Mouse (Mus musculus) heart, adult 8-10 months (tissue): ENCODE results near the gene Gid4. TPM values are rescaled to one million over a fixed set of nuclear protein-coding genes. Genes with fewer than 3 reads are reported as not detected.

ENCODE experiments used
- DNase-seq: peaks from one replicate; pipeline ENCODE4 v3.0.0; 2022; ENCODE audit warnings: low spot score
- total RNA-seq, 4 experiments: library from RNA; stranded (reverse); gene quantifications; 2 replicates each; pipeline ENCODE4 v1.2.4; 2022

Gene Gid4
- total RNA-seq, result 10 to 100 TPM; 46.3 to 52.1 (median 49.5) TPM

GRCm38 (mm10) chr11:60416963-60417716, at the start of gene Gid4:
Gid4 (plus strand) TSS chr11:60417145.
- peak; percentile 98 for DNase-seq

DNA sequence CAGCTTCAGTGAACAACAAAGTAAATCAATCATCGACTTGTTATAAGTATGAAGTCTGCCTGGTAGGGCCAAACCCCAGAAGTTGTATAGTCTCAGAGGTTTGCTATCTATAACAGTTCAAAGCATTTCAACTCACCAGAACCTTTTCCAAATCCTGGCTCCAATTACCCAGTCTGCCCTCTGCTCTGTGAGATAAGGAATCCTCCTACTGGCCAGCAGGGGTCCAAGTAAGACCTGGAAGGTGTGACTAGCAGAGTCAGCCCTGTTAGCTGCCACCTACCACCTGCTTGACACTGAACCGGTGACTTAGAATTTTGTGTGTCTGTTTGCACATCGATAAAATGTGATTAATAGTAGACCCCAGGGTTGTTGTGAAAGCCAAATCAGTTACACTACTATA, 49.7 kb upstream of the Gid4 start:
- DNase-seq, result no peak

DNA sequence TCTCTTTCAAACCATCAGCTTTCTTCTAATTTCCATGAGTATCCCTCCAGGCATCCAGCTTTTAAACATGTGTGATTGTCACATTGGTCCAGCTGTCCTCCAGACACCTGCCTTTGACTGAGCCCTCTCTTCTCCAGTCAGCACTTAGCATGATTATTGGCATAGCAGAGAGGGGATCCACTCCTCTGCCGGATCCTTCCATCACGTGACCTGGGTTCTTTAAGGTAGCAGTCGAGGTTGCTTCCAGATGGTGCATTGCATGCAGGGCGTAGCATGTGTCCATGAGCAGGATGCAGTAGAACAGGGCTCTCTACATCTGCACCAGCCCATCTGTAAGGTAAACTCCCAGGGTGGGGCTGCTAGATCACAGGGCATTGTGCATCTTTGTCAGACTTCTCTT, 48.0 kb upstream of the Gid4 start:
- DNase-seq, result no peak

- no peak for DNase-seq
Observed at GRCm38 (mm10) chr11:60369448-60369847, 47.5 kb upstream of the Gid4 start.

GRCm38 (mm10) chr11:60370431-60370830, 46.5 kb upstream of the Gid4 start:
- DNase-seq, result no peak

- DNase-seq, result no peak
Observed at GRCm38 (mm10) chr11:60374481-60374880, 42.5 kb upstream of the Gid4 start.

GRCm38 (mm10) chr11:60383518-60383917, 33.4 kb upstream of the Gid4 start:
- no peak for DNase-seq

GRCm38 (mm10) chr11:60384762-60385421, 32.1 kb upstream of the Gid4 start:
- no peak for DNase-seq

DNA sequence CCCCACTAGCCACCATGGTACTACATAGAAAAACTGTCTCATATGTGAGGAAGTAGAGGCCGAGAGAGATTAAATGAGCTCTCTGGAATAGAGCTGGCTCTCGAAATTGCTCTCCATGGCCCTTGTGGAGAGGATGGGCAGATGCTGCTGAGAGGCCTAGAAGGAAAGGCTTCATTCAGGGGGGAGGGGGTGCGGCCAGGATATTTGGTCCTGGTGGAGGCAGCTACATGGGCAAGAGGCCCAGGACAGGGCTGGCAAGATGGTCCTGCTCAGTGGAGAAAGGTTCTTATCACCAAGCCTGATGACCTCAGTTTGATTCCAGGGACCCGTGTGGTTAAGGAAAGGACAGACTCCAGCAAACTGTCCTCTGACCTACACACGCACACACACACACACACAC, 31.0 kb upstream of the Gid4 start:
- no peak for DNase-seq

DNA sequence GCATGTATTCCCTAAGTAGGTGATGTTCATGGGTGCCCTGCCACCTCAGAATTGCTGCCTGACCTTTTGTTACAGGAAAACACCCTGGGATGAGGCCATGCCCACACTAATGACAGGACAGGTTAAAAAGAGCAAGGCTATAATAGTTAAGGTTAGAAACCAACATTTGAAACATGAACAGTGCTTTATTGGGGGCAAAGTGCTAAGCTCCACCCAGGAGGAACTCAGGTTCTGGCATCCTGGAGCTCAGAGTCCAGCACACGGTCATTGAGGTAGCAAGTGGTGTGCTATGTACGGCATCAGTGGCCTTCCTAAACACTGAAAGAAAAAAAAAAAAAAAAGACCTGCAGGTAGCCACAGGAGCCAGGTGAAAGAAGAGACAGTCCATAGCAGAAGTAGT, 29.0 kb upstream of the Gid4 start:
- DNase-seq, result no peak

- no peak for DNase-seq
Observed at GRCm38 (mm10) chr11:60391346-60391745, 25.6 kb upstream of the Gid4 start.

DNA sequence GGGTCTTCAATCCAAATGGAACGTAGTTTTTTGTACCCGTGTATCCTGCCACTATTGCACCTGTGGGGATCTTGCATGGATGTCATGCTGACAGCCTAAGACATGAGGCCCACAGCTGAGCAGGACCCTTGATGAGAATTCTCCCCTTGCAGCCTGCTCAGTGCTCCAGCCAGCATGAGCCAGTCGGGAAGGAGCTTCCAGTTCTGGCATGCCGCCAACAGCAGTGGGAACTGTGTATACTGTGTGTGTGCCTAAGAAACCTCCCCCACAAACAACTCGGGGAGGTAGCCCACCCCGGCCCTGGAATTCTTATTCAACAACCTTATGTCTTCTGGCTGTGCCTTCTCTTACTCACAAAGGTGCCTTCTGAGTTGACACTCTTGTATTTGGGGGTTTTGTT, 20.4 kb upstream of the Gid4 start:
- no peak for DNase-seq

DNA sequence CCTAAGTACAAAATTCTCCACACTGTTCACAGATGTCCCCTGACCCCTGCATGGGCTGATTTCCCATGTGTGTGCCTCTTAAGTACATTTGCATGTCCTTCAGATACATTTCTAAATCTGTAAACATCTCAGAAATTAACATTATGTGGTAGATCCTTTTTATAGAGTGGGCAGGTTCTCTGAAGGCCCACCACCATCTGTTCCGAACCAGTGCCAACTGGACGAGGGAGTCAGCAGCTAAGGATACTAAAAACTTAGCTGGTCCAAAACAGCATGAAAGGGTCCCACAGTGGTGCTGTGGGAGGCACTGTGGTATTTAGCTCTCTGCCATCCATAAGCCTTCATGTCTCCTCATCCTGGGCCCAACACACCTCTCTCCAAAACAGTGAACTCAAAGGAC, 19.8 kb upstream of the Gid4 start:
- no peak for DNase-seq

DNA sequence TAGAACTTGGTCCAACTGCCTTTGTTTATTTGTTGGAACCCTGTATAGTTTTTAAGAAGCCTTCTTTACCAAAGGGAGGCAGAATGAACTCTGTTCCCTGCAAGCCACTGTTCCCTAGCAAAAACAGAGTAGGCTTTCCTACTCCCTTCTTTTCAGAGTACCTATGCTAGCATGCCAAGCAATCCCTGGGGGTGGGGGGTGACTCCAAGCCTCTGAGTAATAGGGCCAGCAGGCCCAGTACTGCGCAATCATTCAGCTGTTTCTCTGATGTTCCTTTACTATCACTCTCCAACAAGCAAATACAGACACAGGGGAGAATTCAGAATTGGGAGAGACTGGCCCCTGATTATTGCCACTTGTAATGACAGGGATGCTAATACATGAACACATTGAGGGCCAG, 10.3 kb upstream of the Gid4 start:
- no peak for DNase-seq

DNA sequence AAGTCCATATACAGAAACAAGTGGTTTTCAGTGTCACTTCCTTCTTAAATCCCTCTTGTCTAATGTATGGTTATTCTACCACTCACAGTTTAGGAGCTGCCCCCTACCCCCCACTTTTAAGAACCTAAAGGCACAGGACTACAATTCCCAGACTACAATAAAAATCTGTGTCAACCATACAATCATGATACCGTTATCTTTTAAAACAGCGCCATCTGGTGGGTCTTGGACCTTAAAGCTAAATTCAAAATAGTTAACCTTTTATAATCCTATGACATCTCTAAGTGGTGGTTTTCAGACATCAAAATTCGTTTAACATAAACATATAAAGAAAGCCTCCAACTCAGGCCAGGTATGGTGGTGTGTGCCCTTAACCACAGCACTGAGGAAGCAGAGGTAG, 4.8 kb upstream of the Gid4 start:
- DNase-seq, result peak; percentile 76

- DNase-seq, result no peak
Observed at GRCm38 (mm10) chr11:60412921-60413320, 4.0 kb upstream of the Gid4 start.

GRCm38 (mm10) chr11:60416590-60416962, 369 bp upstream of the Gid4 start:
- no peak for DNase-seq

DNA sequence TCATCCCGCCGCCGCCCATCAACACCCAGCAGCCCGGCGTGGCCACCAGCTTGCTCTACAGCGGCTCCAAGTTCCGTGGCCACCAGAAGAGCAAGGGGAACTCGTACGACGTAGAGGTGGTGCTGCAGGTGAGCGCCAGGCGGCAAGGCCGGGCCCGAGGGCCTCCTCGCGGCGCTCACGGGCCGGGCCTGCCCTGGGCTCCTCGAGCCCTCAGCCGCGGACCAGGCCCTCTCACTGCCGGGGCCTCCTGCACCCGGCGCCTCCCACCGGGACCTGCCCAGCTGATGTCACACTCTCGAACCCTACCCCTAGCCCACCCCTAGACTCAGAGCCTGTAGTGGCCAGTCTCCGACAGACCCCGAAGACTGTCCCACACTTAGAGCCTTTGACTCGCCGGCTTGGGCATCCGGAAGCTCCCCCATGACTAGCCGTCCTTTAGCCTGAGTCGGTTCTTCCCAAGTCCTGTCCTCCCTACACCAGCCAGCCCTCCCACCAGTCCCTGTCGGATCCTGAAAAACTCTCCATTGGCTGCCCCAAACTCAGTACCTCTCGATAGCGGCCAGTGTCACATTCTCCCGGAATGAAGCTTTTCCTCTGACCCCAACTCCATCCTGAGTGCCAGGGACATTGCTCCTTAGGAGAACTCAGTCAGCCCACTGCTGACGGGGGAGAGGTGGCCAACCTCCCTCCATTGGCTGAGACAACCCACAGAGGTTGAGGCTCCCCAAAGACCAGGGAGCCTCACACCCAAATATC, 950 bp downstream of the Gid4 start, which contains the start of gene Atpaf2:
Gene Atpaf2, minus strand, starts transcription at position 741 of the 756 bp plus-strand sequence.
- peak; percentile 7 for DNase-seq

- DNase-seq, result no peak
Observed at GRCm38 (mm10) chr11:60418473-60418803, 1.5 kb downstream of the Gid4 start.

DNA sequence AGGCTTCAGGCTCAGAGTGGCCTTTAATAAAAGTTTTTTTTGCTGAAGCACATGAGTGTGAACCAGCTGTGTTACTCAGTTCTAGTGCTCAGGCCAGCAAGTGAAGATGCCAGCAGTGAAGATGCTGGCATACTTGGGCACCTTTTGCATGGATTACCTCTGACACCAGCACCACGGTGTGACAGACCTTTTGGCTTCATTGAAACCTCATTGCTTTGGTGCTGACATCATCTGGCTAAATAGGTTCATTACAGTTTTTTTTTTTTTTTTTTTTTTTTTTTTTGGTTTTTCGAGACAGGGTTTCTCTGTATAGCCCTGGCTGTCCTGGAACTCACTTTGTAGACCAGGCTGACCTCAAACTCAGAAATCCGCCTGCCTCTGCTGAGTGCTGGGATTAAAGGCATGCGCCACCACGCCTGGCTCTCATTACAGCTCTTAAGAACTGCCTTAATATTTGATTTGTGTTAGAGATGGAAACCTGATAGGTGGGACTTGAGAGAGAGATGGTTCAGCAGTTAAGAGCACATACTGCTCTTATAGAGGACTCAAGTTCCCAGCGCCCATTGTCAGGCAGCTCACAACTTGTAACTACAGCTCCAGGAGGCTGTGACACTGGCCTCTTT, 5.2 kb downstream of the Gid4 start:
- no peak for DNase-seq

GRCm38 (mm10) chr11:60423006-60423405, 6.1 kb downstream of the Gid4 start:
- DNase-seq, result no peak

DNA sequence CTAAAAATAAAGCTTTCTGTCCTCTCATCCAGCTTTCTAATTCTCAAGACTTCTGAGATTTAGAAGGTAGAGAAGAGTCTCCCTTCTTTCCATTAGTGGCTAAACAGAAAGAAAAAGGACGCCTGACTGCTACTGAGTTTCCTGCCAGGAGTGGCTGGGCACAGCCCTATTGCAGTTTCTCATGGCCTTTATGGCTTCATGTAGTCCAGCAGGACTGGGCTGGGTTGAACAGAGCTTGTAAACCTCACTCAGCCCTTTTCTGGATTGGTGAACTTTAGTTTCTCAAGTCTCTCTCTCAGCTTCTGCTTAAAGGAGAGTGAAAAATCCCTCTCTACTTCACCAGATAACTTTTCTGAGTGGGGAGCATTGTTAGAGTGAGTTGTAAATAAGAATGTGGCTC, 9.5 kb downstream of the Gid4 start:
- no peak for DNase-seq
